Mouse (Mus musculus) cerebellum, adult 2 months (tissue): ENCODE measurements around the gene Gpam.

Experiments
- CTCF ChIP-seq: fragments of 200-500 bp; IDR thresholded peaks from 2 replicates; pipeline ENCODE4 v1.5.1; 2011; ENCODE audit warnings: low read depth, mild to moderate bottlenecking, control low read depth, low read length, moderate library complexity, borderline replicate concordance; ENCODE audit not compliant: insufficient read depth
- POLR2A ChIP-seq: fragments of 200-500 bp; IDR thresholded peaks from 2 replicates; pipeline ENCODE4 v1.6.1; 2011; ENCODE audit warnings: low read length, control low read depth, borderline replicate concordance; ENCODE audit not compliant: insufficient read depth

GRCm38 (mm10) chr19:55135918-55136317 lies 8.9 kb upstream of the Gpam start:
- TF ChIP-seq CTCF (no peak), POLR2A (no peak)
